Mouse (Mus musculus): ENCODE results near the gene Chchd3. TPM values are rescaled to one million over a fixed set of nuclear protein-coding genes. Genes with fewer than 3 reads are reported as not detected.

Gene Chchd3
- total and polyA plus RNA-seq, 2 experiments from 2014 or later, result 77.8 to 107 TPM

GRCm38 (mm10) chr6:33001271-33001670, 58.8 kb downstream of the Chchd3 start:
- H3K27ac ChIP-seq (ENCODE audit: low read depth, low read length), result no peak overlapping the region
- DNase-seq (ENCODE audit: low spot score), result no peak
- H3K4me3 ChIP-seq (ENCODE audit: low read depth, low read length), result no peak overlapping the region
- ATAC-seq (ENCODE audit: low FRiP score), result no peak
- H3K9ac ChIP-seq (replicated peaks; ENCODE audit: low read length, poor library complexity, severe bottlenecking), result no peak overlapping the region
- no peaks in the 10 kb centered on the region for H3K36me3 ChIP-seq (ENCODE audit: insufficient read depth, low read length)
- no peaks in the 10 kb centered on the region for H3K9me3 ChIP-seq (ENCODE audit: low read length)
- no peaks in the 10 kb centered on the region for H3K27me3 ChIP-seq (ENCODE audit: insufficient read depth, low read length)
- WGBS, result 96% methylated on average over 15 of the region's 15 CpGs
- TF ChIP-seq CTCF (IDR thresholded peaks at IDR 0.05), result no peak
- H3K4me2 ChIP-seq (ENCODE audit: low read depth, low read length, poor library complexity, severe bottlenecking), result no peak overlapping the region
- H3K4me1 ChIP-seq (ENCODE audit: insufficient read depth, low read length), result no peaks in the 10 kb centered on the region

- Histone ChIP-seq H3K27ac (ENCODE audit: low read depth, low read length) (no peak overlapping the region), H3K9ac (replicated peaks; ENCODE audit: low read length, poor library complexity, severe bottlenecking) (no peak overlapping the region), H3K4me1 (ENCODE audit: insufficient read depth, low read length) (no peaks in the 10 kb centered on the region), H3K9me3 (ENCODE audit: low read length) (no peaks in the 10 kb centered on the region), H3K4me3 (ENCODE audit: low read depth, low read length) (no peak overlapping the region), H3K4me2 (ENCODE audit: low read depth, low read length, poor library complexity, severe bottlenecking) (no peak overlapping the region), H3K27me3 (ENCODE audit: insufficient read depth, low read length) (no peaks in the 10 kb centered on the region), H3K36me3 (ENCODE audit: insufficient read depth, low read length) (no peaks in the 10 kb centered on the region)
- no peak for DNase-seq (ENCODE audit: low spot score)
- no peak for TF ChIP-seq CTCF (IDR thresholded peaks at IDR 0.05)
- WGBS, result 75% methylated on average over 1 of the region's 1 CpGs
- ATAC-seq (ENCODE audit: low FRiP score), result no peak
These were observed 63.5 kb downstream of the Chchd3 start for GRCm38 (mm10) chr6:32996597-32996996.

DNA sequence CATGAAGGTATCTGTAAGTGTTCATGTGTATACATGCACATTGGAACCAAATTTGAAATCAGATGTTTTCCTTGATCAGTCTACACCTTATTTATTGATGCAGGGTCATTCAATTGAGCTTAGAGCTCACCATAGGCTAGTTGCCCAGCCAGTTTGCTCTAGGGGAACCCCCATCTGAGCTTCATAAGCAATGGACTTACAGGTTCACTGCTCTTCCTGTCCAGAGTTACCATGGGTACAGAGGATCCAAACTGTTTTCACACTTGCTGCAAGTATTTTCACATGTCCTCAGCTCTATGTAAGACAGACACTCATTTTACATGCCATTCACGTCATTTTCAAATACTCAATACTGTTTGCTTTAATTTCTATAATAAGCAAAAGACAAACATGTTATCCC, 66.2 kb downstream of the Chchd3 start:
- ATAC-seq (ENCODE audit: low FRiP score) (no peak), DNase-seq (ENCODE audit: low spot score) (no peak)
- Histone ChIP-seq H3K4me3 (ENCODE audit: low read depth, low read length) (no peak overlapping the region), H3K9ac (replicated peaks; ENCODE audit: low read length, poor library complexity, severe bottlenecking) (no peak overlapping the region), H3K4me2 (ENCODE audit: low read depth, low read length, poor library complexity, severe bottlenecking) (no peak overlapping the region), H3K9me3 (ENCODE audit: low read length) (no peaks in the 10 kb centered on the region), H3K27ac (ENCODE audit: low read depth, low read length) (no peak overlapping the region), H3K27me3 (ENCODE audit: insufficient read depth, low read length) (no peaks in the 10 kb centered on the region), H3K36me3 (ENCODE audit: insufficient read depth, low read length) (no peaks in the 10 kb centered on the region), H3K4me1 (ENCODE audit: insufficient read depth, low read length) (peaks cover 4% of the 10 kb centered on the region; the same call in 1 of the 2 replicates)
- TF ChIP-seq CTCF (IDR thresholded peaks at IDR 0.05), result no peak
- WGBS, result 100% methylated on average over 1 of the region's 1 CpGs

GRCm38 (mm10) chr6:32990061-32990633, 69.9 kb downstream of the Chchd3 start:
- Histone ChIP-seq H3K27ac (ENCODE audit: low read depth, low read length) (no peak overlapping the region), H3K4me2 (ENCODE audit: low read depth, low read length, poor library complexity, severe bottlenecking) (no peak overlapping the region), H3K27me3 (ENCODE audit: insufficient read depth, low read length) (no peaks in the 10 kb centered on the region), H3K4me1 (ENCODE audit: insufficient read depth, low read length) (peaks cover 4% of the 10 kb centered on the region; the same call in 1 of the 2 replicates), H3K9ac (replicated peaks; ENCODE audit: low read length, poor library complexity, severe bottlenecking) (no peak overlapping the region), H3K9me3 (ENCODE audit: low read length) (no peaks in the 10 kb centered on the region), H3K4me3 (ENCODE audit: low read depth, low read length) (no peak overlapping the region), H3K36me3 (ENCODE audit: insufficient read depth, low read length) (no peaks in the 10 kb centered on the region)
- ATAC-seq (ENCODE audit: low FRiP score) (no peak), DNase-seq (ENCODE audit: low spot score) (peak; percentile 19)
- TF ChIP-seq CTCF (IDR thresholded peaks at IDR 0.05), result no peak
- 69% methylated on average over 12 of the region's 12 CpGs for WGBS

- ATAC-seq (ENCODE audit: low FRiP score) (no peak), DNase-seq (ENCODE audit: low spot score) (no peak)
- no peak overlapping the region for H3K4me3 ChIP-seq (ENCODE audit: low read depth, low read length)
- 97% methylated on average over 8 of the region's 8 CpGs for WGBS
- peaks cover 4% of the 10 kb centered on the region; the same call in 1 of the 2 replicates for H3K4me1 ChIP-seq (ENCODE audit: insufficient read depth, low read length)
- no peaks in the 10 kb centered on the region for H3K36me3 ChIP-seq (ENCODE audit: insufficient read depth, low read length)
- H3K9ac ChIP-seq (replicated peaks; ENCODE audit: low read length, poor library complexity, severe bottlenecking), result no peak overlapping the region
- no peak for TF ChIP-seq CTCF (IDR thresholded peaks at IDR 0.05)
- no peak overlapping the region for H3K4me2 ChIP-seq (ENCODE audit: low read depth, low read length, poor library complexity, severe bottlenecking)
- no peaks in the 10 kb centered on the region for H3K27me3 ChIP-seq (ENCODE audit: insufficient read depth, low read length)
- H3K9me3 ChIP-seq (ENCODE audit: low read length), result no peaks in the 10 kb centered on the region
- no peak overlapping the region for H3K27ac ChIP-seq (ENCODE audit: low read depth, low read length)
These were observed 71.5 kb downstream of the Chchd3 start for GRCm38 (mm10) chr6:32988561-32988960.

- Histone ChIP-seq H3K4me3 (ENCODE audit: low read depth, low read length) (no peak overlapping the region), H3K4me1 (ENCODE audit: insufficient read depth, low read length) (no peaks in the 10 kb centered on the region), H3K27ac (ENCODE audit: low read depth, low read length) (no peak overlapping the region), H3K36me3 (ENCODE audit: insufficient read depth, low read length) (no peaks in the 10 kb centered on the region), H3K27me3 (ENCODE audit: insufficient read depth, low read length) (no peaks in the 10 kb centered on the region), H3K9me3 (ENCODE audit: low read length) (no peaks in the 10 kb centered on the region), H3K9ac (replicated peaks; ENCODE audit: low read length, poor library complexity, severe bottlenecking) (no peak overlapping the region), H3K4me2 (ENCODE audit: low read depth, low read length, poor library complexity, severe bottlenecking) (no peak overlapping the region)
- ATAC-seq (ENCODE audit: low FRiP score) (no peak), DNase-seq (ENCODE audit: low spot score) (no peak)
- WGBS, result 53% methylated on average over 5 of the region's 5 CpGs
- TF ChIP-seq CTCF (IDR thresholded peaks at IDR 0.05), result no peak
These were observed 76.2 kb downstream of the Chchd3 start for GRCm38 (mm10) chr6:32983876-32984275.
